Mouse (Mus musculus) layer of hippocampus, postnatal 25 days (tissue): ENCODE measurements at regions not wholly inside any gene's neighbourhood (a gene's known extent, or its start where the extent isn't known, plus 50 kb on each side); places are given as distances from the start of the nearest gene placed in this dataset.

Experiments used
- DNase-seq, 2 experiments: peaks; one replicate each; pipeline ENCODE4 v3.0.0; 2022; ENCODE audit warnings: mixed read lengths in 2 of 2, low spot score in 1 of 2; ENCODE audit errors: extremely low spot score in 1 of 2

DNA sequence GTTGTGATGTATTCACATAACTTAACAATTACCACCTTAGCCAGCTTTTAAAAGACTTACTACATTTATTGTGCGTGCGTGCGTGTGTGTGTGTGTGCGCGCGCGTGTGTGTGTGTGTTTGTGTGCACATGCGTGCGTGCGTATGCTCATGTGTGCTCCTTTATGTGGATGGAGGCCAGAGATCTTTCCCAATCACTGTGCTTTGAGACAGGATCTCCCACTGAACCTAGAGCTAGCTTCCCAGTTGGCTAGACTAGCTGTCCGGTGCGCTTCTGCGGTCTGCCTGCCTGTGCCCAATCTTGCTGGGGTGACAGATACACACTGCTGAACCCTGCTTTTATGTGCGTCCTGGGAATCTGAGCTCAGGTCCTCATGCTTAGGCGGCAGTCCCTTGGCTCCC lies 50.1 kb upstream of the Arhgap29 start:
- no peak for DNase-seq

GRCm38 (mm10) chr3:121900429-121900844 lies 51.9 kb upstream of the Arhgap29 start:
- DNase-seq = no peak

- DNase-seq = no peak
These were observed 54.3 kb upstream of the Arhgap29 start for GRCm38 (mm10) chr3:121897821-121898574.

GRCm38 (mm10) chr3:121893606-121894005 lies 58.7 kb upstream of the Arhgap29 start:
- no peak for DNase-seq

GRCm38 (mm10) chr3:121892675-121893074 lies 59.7 kb upstream of the Arhgap29 start:
- no peak for DNase-seq

GRCm38 (mm10) chr3:121891338-121891737 lies 61.0 kb upstream of the Arhgap29 start:
- no peak for DNase-seq

GRCm38 (mm10) chr3:121890563-121890962 lies 61.8 kb upstream of the Arhgap29 start:
- DNase-seq = no peak

- no peak for DNase-seq
These were observed 65.3 kb upstream of the Arhgap29 start for GRCm38 (mm10) chr3:121886870-121887605.

GRCm38 (mm10) chr3:121886309-121886708 lies 66.0 kb upstream of the Arhgap29 start:
- DNase-seq = no peak

- no peak for DNase-seq
These were observed 66.8 kb upstream of the Arhgap29 start for GRCm38 (mm10) chr3:121885265-121886178.

- DNase-seq = peak; percentile 74 to 94
These were observed 67.8 kb upstream of the Arhgap29 start for GRCm38 (mm10) chr3:121884328-121885248.

DNA sequence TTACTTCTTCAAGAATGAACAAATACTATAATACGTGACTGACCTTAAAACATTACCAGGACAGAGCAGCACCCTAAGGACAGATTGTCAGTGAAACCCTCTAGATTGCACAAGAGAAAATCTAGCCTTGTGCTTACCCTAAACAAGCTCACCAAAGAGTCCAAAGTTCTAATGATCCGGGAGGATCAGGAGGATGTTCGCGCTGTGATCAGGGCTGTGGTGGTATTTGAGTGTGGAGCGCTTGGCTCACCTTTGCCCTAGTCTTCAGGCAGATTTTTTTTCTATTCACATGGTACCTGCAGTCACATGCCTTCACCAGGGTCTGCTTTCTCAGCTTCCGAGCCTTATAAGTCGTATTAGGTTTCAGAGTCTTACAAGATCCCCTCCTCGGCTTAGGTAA lies 65.3 kb upstream of the Abcd3 start:
- no peak for DNase-seq

DNA sequence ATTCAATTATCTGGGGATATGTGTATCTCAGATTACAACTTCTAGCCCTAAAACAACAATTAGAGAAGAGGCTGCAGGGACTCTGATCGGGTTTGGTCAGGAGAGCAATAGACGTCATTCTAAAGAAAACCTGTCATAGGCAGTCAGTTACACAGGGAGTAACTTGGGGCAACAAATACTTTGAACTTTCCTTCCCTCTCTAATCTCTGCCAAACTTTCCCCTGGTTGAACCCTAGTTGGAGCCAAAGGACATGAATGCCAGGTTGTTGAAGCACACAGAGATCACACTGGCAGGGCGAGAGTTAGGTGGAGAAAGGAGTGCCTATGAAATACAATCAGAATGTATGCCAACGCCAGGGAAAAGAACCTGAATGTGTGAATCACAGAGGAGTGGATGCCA lies 60.0 kb upstream of the Abcd3 start:
- DNase-seq = no peak

- DNase-seq = no peak
These were observed 59.5 kb upstream of the Abcd3 start for GRCm38 (mm10) chr3:121874576-121874975.

DNA sequence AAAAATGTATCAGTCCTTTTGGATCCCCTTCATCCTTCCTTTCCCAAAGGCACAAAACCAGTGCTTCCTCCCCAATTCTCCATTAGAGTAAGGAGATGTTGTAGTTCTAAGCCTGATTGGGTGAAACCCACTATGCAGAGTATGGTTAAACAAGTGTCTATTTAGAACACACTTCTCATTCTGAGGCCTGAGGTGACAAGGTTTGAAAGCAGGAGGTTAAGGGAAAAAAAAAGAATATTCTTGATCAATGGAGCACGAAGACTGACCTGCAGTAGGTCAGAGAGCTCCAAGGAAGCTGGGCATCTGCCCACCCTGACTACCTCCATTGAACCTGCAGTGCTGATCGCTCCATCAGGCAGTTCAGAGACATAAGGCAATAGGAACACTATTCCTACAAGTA lies 58.5 kb upstream of the Abcd3 start:
- no peak for DNase-seq

GRCm38 (mm10) chr3:121872685-121873084 lies 57.6 kb upstream of the Abcd3 start:
- no peak for DNase-seq

DNA sequence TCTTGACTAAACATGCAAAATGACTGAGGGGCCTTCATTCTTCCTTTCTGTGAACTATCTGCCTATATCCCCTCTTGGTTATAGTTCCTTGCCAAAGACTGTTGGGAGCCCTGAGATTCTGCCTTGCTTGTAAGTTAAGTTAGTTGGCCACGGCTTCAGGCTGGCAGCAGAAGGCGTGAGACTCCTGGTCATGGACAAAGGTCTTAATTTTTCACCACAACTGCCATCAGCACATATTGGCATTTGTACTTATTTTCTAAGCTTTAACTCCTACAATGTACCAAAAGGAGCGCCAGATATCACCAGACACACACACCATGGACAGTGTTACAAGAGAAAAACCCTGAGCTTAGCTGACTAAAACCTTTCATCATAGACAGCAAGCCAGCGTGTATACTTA lies 56.7 kb upstream of the Abcd3 start:
- DNase-seq = no peak

DNA sequence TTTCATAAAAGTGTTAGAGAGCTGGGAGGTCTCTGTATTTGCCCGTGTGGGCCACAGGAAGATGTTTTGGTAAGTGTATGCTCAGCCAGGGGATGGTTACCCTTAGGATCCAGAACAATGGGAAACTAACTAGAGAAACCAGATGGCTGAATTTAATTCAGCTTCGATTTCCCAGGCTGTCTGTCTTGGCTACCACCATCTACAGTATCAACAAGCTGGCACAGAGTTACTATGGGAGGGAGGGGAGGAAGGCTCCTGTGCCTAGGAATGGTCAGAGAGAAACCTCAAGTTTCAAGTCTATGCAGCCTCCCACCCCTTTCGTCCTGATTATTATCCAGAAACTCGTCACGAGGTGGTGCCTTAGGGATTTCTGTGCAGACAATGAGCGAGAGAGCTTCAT lies 55.6 kb upstream of the Abcd3 start:
- no peak for DNase-seq

DNA sequence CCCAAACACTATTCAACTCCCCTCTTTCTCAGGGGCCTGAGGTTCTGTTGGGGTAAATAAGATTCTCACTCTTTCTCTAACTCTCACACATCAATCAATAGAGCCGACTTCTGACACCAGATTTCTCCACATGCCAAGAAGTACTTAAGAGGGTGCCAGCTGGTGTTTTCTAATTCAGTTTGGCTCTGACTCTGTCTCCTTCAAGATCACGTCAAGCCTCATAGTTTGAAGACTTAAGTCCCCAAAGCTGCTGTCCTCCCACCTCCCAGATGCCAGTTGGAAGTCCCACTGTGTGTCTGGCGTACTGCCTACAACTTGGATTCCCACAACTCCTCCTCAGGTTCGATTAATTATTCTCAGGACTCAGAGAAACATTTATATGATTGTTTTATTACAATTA lies 54.6 kb upstream of the Abcd3 start:
- peak in 1 of 2 experiments; percentile 13 for DNase-seq

GRCm38 (mm10) chr3:121867301-121867700 lies 52.2 kb upstream of the Abcd3 start:
- DNase-seq = no peak
